12 mouse cellular contexts compared by ENCODE assay signal in genomic region chr8:26677584-26678138, GRCm38 (mm10).
A peak's percentile ranks its signal among the peaks of the same experiment; 100 is the strongest.
DNase-seq lines count a peak whose midpoint lies in the region; ATAC-seq lines count a peak whose summit lies in the region.
"Had no signal": no experiment of that assay in that cellular context is flagged by ENCODE, and none has a peak within 500 bp of the region (broad histone marks: within the 10 kb centered on the region; RNA-seq: fewer than 3 reads in every experiment).

No protein-coding gene starts in this region.

- ATAC-seq in hindbrain, embryonic 12.5 days (ENCODE audit: low FRiP score) = peak; percentile 74
- no peak for ATAC-seq in liver, embryonic 11.5 days (replicated peaks; ENCODE audit: low FRiP score)

- no peak overlapping the region for H3K9ac ChIP-seq in hindbrain, embryonic 12.5 days
- no peak overlapping the region for H3K9ac ChIP-seq in liver, embryonic 11.5 days (ENCODE audit: low read depth, low read length)

- DNase-seq in embryo, embryonic 10 days (ENCODE audit: low spot score) = peak; percentile 35
- DNase-seq in embryo, embryonic 9.5 days (ENCODE audit: extremely low spot score) = no peak
- peak; percentile 73 for DNase-seq in embryo, embryonic 11 days
- peak; percentile 35 for DNase-seq in neural tube, embryonic 10.5 days (ENCODE audit: extremely low spot score, low spot score)
- DNase-seq in liver, embryonic 11.5 days (ENCODE audit: low spot score) = no peak
- no peak for DNase-seq in c-Kit-positive CD71-positive TER-119-positive erythroid progenitor cells, embryonic 14.5 days (ENCODE audit: low spot score)
- no peak for DNase-seq in gastrocnemius, postnatal 10 days
- DNase-seq: adrenal gland, postnatal 10 days; cerebellum, postnatal 10 days; heart, adult 2 months; lung, postnatal 14 days had no signal

- 0 out of 2 replicates have a peak, but pooled peaks cover 4% of the 10 kb centered on the region for H3K27me3 ChIP-seq in hindbrain, embryonic 12.5 days
- H3K27me3 ChIP-seq in liver, embryonic 11.5 days (replicated peaks; ENCODE audit: control insufficient read depth, insufficient read depth, low read length) = no peaks in the 10 kb centered on the region

- H3K4me1 ChIP-seq in hindbrain, embryonic 12.5 days = peaks cover 20% of the 10 kb centered on the region
- H3K4me1 ChIP-seq in liver, embryonic 11.5 days (replicated peaks; ENCODE audit: control insufficient read depth, insufficient read depth, low read length) = no peaks in the 10 kb centered on the region

- WGBS in hindbrain, embryonic 12.5 days = 33% methylated on average over 18 of the region's 18 CpGs
- WGBS in liver, embryonic 11.5 days = 68% methylated on average over 18 of the region's 18 CpGs

- no peak overlapping the region for H3K4me2 ChIP-seq in hindbrain, embryonic 12.5 days (replicated peaks)
- H3K4me2 ChIP-seq in liver, embryonic 11.5 days = no peak overlapping the region

- H3K36me3 ChIP-seq in hindbrain, embryonic 12.5 days = no peaks in the 10 kb centered on the region
- no peaks in the 10 kb centered on the region for H3K36me3 ChIP-seq in liver, embryonic 11.5 days (ENCODE audit: control insufficient read depth, insufficient read depth, low read length)

- no peaks in the 10 kb centered on the region for H3K9me3 ChIP-seq in hindbrain, embryonic 12.5 days (replicated peaks)
- H3K9me3 ChIP-seq in liver, embryonic 11.5 days (ENCODE audit: control insufficient read depth, low read length) = no peaks in the 10 kb centered on the region

- H3K27ac ChIP-seq in hindbrain, embryonic 12.5 days = no peak overlapping the region
- H3K27ac ChIP-seq in liver, embryonic 11.5 days (ENCODE audit: low read depth, low read length) = no peak overlapping the region
- H3K27ac ChIP-seq: heart, adult 2 months had no signal

- H3K4me3 ChIP-seq in hindbrain, embryonic 12.5 days = no peak overlapping the region
- no peak overlapping the region for H3K4me3 ChIP-seq in liver, embryonic 11.5 days (ENCODE audit: low read depth, low read length)
- H3K4me3 ChIP-seq: heart, adult 2 months had no signal

Comparison
In these comparisons a context has a peak if more than half of its experiments do, and no peak if none do; other contexts are left out.
1. DNase-seq: peak in embryo, embryonic 10 days (single experiment), embryo, embryonic 11 days (single experiment) and neural tube, embryonic 10.5 days (single experiment); none in embryo, embryonic 9.5 days (single experiment), liver, embryonic 11.5 days (single experiment), c-Kit-positive CD71-positive TER-119-positive erythroid progenitor cells, embryonic 14.5 days (single experiment) and gastrocnemius, postnatal 10 days (single experiment).